Mouse (Mus musculus) fibroblast of lung, adult 2 months (primary cell): ENCODE data around the gene Tymp.
A peak's percentile ranks its signal among the peaks of the same experiment; 100 is the strongest.

Experiments
- DNase-seq: peaks from one replicate; pipeline ENCODE4 v3.0.0-alpha.2; 2011; ENCODE audit warnings: low read depth

Gene Tymp

GRCm38 (mm10) chr15:89373762-89374248, 3.0 kb downstream of the Tymp start, which contains the start of gene Sco2:
Gene Sco2, minus strand, starts transcription at chr15:89373846.
- DNase-seq: peak; percentile 71

- peak; percentile 57 for DNase-seq
Observed at GRCm38 (mm10) chr15:89373027-89373761, 3.6 kb downstream of the Tymp start.

- DNase-seq: no peak
Observed at GRCm38 (mm10) chr15:89372536-89372935, 4.3 kb downstream of the Tymp start.

- no peak for DNase-seq
Observed at GRCm38 (mm10) chr15:89372068-89372467, 4.8 kb downstream of the Tymp start.

GRCm38 (mm10) chr15:89365141-89365551, 11.7 kb downstream of the Tymp start:
- no peak for DNase-seq

- no peak for DNase-seq
Observed at GRCm38 (mm10) chr15:89363051-89363450, 13.8 kb downstream of the Tymp start.

GRCm38 (mm10) chr15:89358784-89359183, 18.1 kb downstream of the Tymp start:
- DNase-seq: no peak

GRCm38 (mm10) chr15:89356372-89356771, 20.5 kb downstream of the Tymp start:
- DNase-seq: peak; percentile 61

GRCm38 (mm10) chr15:89355241-89356187, 21.3 kb downstream of the Tymp start, which contains the start of the genes Lmf2 and Ncaph2:
Gene Lmf2, minus strand, starts transcription at chr15:89355659.
Gene Ncaph2, plus strand, starts transcription at chr15:89355719.
- peak; percentile 82 for DNase-seq

- no peak for DNase-seq
Observed at GRCm38 (mm10) chr15:89354455-89354854, 22.4 kb downstream of the Tymp start.

- DNase-seq: no peak
Observed at GRCm38 (mm10) chr15:89353837-89354236, 23.0 kb downstream of the Tymp start.

- DNase-seq: no peak
Observed at GRCm38 (mm10) chr15:89352795-89353194, 24.0 kb downstream of the Tymp start.

- DNase-seq: no peak
Observed at GRCm38 (mm10) chr15:89352054-89352453, 24.8 kb downstream of the Tymp start.

- DNase-seq: no peak
Observed at GRCm38 (mm10) chr15:89351302-89351701, 25.5 kb downstream of the Tymp start.

- no peak for DNase-seq
Observed at GRCm38 (mm10) chr15:89350447-89350846, 26.4 kb downstream of the Tymp start.

GRCm38 (mm10) chr15:89343325-89343724, 33.5 kb downstream of the Tymp start:
- DNase-seq: no peak

GRCm38 (mm10) chr15:89341678-89342077, 35.2 kb downstream of the Tymp start:
- DNase-seq: no peak

GRCm38 (mm10) chr15:89340136-89340535, 36.7 kb downstream of the Tymp start:
- DNase-seq: no peak

- DNase-seq: no peak
Observed at GRCm38 (mm10) chr15:89339696-89340095, 37.1 kb downstream of the Tymp start.

GRCm38 (mm10) chr15:89336422-89336821, 40.4 kb downstream of the Tymp start:
- DNase-seq: no peak

GRCm38 (mm10) chr15:89334774-89335537, 41.9 kb downstream of the Tymp start:
- DNase-seq: no peak

- no peak for DNase-seq
Observed at GRCm38 (mm10) chr15:89334271-89334670, 42.6 kb downstream of the Tymp start, which contains the start of gene Miox. Gene Miox, plus strand, starts transcription at chr15:89334398.
